Mouse (Mus musculus): ENCODE results near the gene Atp5l.
A peak's percentile ranks its signal among the peaks of the same experiment; 100 is the strongest.

The Atp5l gene

DNA sequence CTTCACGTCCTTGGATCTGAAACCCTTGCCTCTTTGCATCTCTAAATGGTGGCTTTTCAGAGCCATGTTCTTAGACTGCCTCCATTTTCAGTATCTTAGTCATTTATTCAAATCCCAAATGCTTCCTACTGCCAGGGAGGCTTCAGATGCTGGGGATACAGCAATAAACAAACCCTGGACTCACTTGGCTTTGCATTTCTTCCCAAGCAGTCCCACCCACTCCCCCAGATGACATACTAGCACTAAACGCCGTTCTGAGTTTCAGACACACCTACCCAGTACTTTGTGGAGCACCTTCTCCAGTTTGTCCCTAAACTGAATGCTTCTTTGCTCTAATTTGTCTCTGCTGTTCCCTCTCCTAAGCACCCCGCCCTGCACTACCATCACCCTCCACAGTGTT, 23.5 kb downstream of the Atp5l start:
- no peak for DNase-seq (ENCODE audit: low spot score in 2 of 2)

DNA sequence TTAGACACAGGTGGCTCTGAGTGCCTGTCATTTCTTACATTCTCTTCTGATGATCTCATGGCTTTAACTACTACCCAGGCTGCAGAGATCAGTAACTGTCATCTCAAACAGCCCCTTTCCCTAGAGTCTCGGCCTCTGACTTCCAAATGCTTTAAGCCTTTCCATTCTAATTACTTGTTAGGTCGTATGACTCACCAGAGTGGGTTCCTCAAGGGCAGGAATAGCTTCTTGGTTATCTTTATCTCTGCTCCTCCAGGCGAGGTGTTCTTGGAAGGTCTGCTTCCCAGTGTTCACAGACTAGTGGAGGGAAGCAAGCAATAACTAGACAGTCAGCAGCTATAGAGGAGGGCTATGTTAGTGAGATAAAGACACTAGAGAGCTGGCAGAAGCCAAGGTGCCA, 27.9 kb downstream of the Atp5l start:
- DNase-seq (ENCODE audit: low spot score in 2 of 2) = no peak

DNA sequence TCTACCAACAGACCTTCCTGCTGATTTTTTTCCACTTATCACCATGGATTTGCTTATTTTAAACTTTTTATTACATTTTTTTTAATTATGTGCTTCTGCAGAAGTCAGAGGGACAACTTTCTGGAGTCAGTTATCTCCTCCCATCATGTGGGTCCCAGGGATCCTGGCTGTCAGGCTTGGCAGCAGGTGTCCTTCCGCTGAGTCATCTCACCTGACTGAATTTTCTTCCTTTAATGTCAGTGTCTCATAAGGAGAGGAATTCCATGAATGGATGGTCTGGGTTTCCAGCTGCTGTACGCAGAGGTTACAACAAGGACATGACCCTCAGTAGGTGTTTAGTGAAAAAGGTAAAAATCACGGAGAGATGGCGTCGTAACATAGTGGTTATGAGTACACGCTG, 29.3 kb downstream of the Atp5l start:
- DNase-seq (ENCODE audit: low spot score in 2 of 2) = no peak

DNA sequence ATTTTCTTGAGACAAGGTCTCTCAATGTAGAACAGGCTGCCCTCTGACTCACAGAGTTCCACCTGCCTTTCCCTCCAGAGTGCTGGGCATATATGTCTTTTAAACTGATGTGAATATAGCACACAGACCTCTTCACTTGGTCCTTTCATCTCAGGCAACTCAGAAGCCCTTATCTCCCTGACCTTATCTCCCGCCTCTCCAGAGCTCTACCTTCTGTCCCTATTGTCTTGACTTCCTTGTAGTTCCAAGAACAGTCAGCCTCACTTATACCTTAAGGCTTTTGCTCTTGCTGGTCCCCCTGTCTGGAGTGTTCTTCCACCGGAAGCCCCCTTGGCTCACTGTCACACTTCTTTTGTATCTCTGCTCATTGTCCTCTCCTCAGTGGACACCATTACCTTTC, 30.4 kb downstream of the Atp5l start:
- no peak for DNase-seq (ENCODE audit: low spot score in 2 of 2)

DNA sequence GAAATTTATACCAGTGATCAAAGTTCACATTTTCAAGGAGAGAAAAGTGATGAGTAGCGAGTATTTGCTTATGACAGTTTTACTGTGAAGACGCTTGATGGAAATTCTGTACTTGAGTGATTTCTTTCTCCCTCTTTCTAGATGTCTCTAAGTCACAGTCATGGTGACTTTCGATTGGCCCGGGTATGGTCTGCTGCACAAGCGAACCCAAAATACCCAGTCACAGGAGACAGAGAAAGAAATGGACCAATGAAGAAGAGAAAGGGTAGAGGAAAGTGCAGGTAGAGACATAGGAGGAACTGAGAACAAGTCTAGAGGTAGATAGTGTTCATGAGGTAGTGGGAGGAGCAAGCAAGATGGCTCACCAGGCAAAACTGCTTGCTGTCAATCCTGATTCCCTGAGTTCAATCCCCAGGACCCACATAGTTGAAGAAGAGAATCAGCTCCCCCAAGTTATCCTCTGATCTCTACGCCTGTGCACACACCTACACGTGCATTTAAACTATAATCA, 32.4 kb downstream of the Atp5l start:
- no peak for DNase-seq (ENCODE audit: low spot score in 2 of 2)

DNA sequence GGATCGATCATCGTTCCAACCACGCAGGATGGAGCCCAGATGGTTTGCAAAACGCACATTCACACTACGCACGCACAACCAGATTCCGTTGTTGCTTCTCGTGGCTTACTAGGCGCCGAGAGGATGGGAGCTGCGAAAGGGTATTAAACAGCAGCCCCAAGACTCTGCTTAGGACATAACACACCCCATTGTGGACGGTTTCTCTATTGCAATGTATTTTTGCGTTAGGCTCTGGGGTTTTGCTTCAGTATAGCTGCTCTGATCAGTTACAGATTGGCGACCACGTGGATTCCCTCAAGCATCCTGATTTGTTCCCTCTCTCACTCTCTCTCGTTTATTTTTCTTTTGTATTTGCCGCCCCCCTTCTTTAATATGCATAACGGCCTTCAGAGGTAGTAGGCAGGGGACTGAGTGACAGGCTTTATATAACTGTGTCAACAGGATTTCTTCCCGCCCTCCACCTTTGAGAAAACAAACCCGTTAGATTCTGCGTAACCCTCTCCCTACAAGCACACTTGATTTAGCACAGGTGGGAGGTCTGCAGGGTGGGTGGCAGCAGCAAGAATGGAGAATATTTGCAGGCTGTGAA, 37.5 kb downstream of the Atp5l start:
- DNase-seq (ENCODE audit: low spot score in 2 of 2) = no peak

DNA sequence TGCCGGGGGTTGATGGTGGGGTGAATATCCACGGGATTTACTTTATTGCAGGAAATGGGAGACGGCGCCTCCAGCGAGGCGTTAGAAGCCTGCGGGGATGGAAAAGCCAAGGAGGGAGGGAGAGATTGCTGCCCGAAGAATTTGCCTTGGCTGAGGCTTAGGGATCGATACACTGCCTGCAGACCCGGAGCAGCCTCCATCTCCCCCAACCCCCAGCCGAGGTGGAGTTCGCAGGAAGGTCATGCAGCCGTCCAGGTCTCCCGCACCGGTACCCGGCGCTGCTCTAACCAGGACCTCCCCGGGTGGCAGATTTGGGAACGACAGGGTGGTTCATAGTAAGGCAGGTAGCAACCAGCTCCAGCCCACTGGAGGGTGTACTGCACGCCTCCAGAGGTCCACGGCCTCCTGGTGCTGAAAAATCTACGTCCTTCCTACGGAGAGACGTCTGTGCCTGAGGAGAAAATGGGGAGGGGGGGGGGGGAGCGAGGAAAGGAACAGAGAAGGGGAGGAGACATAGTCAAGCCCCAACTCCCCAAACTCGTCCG, 38.0 kb downstream of the Atp5l start:
- peak; percentile 60 to 66 for DNase-seq (ENCODE audit: low spot score in 2 of 2)

DNA sequence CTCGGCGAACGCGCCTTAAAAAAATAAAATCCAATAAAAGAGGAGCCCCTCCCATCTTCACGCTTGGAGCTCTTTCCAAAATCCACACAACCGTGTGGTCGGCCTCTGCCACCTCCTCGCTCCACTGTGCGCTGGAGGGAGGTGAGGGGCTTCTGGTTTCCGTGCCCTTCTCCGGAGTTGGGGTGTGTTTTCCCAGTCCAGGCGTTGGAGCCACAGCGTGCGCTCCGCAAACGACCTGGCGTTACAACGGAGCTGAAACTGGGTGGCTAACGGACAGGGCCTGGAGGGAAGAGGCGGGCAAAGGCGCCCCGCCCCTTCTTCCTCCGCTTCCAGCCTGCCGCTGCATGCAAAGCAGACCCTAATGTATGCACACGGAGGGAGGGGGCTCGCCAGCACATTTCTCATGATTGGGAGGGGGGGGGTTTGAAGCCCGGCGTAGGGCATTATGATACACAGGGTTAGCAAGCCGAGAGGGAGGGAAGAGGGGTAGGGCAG, 38.6 kb downstream of the Atp5l start:
- DNase-seq (ENCODE audit: low spot score in 2 of 2) = peak; percentile 66 to 72

DNA sequence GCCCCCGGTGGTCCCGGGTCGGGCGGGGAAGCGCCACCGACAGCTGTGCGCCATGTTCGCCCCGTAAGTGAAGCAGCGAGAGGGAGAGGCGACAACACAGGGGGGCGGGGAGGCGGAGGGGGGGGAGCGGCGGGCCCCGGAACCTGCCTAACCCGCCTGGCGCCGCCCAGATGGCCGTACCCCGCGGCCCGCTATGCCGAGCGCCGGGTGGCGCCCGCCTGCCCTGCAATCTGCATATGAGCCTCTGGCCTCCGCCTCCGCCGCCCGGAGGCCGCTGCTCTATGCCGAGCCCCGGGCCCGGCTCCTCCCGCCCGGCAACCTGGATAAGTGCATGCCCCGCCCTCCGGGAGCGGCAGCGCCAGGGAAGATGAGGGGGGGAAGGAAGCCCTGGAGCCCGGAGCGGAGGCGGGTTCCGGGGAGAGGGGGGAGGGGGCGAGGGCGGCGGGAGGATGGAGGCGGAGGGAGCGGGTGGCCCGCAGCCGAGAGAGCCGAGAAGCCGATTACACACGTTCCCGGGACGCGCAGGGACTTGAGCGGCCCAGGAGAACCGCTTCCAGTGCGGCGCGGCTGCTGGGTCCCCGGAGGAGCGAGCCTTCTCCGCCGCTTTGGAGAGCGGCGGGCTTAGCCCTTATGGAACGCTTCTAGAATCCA, 39.2 kb downstream of the Atp5l start, which contains the start of gene Kmt2a:
TSS of gene Kmt2a (minus strand) at position 76 of the 651 bp plus-strand sequence.
- peak; percentile 96 to 98 for DNase-seq (ENCODE audit: low spot score in 2 of 2)

DNA sequence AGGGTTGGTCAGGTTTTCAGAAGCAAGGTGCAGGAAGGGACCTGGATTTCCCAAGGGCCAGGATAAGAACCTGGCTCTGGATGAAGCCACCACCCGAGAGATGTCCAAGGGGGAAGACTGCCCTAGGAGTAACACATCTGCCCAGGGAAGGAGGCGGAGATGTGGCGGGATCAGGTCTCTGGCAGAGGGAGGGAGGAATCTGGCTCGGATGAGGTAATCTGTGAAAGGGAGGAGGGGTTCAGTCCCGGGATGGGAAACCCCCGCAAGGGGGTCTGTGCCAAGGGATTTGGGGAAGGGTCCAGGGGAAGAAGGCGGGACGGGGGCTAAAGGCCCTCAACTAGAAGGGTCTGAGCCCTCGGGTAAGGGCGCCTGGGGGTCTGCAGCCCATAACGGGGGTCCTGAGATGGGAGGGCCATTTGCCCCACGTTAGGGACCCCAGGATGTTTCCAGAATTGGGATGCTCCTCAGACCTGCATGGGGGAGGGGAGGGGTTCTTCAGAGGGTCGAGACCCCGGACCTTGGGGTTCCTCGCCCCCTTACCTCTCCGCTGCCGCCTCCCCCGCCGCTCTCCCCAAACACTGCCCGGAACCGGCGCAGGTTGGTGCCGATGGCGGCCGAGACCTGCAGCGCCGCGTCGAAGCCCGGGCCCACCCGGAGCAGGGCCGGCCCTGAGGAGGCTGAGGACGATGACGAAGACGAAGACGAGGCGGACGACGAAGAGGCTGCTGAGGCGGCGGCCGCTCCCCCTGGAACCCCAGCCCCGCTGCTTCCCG, 40.0 kb downstream of the Atp5l start:
- peak; percentile 17 to 37 for DNase-seq (ENCODE audit: low spot score in 2 of 2)

DNA sequence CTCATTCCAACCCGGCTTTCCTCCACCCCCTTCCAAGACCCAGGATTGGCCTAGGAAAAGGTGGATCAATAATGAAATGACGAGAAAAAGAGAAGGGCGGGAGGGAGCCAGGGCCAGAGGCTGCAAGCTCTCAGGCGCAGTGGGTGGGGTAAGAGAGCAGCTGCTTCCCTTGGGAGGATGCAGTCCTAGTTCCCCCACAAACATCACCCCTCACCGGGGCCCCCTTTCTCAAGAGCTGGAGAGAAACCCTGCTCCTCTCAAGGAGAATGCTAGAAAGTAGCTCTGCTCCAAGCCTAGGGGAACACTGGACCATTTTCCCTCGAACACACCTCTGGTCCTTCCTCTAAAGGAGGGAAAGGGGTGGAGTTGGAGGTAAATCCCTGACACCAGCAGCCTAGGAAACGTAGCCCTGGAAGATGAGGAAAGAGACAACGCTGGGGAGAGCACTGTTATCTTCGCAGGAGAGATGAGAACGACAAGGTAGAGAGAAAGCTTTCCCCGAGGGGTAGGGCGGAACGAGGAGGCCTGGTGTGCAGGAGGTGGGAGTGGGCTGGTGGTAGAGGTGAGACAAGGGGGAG, 40.8 kb downstream of the Atp5l start:
- peak; percentile 52 to 65 for DNase-seq (ENCODE audit: low spot score in 2 of 2)

DNA sequence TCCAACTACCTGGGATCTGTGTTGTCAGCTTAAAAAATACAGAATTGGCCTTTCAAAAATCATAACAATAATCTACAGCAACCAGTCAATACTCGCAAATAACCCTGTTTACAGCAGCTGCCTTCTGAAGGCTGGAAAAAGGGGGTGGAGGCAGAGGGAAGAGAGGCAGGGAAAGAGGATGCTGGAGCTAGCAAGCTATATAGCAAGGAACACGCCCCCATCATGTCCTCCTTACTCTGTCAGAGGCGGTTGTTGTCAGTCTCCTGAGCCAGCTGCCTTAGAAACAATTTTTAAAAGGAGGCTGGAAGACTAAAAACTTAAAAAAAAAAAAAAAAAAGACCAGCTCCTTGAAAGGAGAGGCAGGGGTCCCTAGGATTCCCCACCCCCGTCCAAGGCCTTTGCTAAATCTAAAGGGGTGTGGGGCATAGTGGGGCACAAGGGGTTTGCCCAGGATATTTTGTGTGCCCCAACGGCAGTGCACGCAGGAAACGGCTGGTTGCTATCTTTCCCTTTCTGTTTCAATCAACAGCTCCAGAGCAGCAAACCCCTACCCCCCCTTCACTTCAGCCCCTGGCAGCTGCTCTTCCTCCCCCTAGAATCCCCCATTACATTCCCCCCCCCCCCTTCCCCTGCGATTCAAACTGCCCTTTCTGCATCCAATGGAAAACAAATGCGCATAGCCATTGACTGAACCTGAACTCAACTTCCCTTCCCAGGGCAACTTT, 41.6 kb downstream of the Atp5l start:
- peak; percentile 41 to 45 for DNase-seq (ENCODE audit: low spot score in 2 of 2)

DNA sequence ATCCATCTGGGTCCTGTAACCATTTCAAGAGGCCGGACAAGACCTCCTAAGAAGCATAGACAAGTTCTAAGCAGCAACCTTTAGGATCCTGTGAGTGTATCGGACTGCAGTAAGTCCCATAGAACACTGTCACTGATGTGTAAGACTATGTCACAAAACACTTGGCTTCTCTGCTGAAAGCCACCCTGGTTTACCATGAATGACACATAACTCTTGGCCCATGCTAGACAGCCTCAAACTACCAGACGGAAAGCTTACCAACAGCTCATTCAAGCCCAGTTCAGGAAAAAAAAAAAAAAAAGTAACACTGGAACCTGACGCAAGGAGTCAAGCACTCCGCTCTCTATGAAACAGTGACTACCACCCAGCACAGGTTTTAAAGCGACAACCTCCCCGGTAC, 42.9 kb downstream of the Atp5l start:
- DNase-seq (ENCODE audit: low spot score in 2 of 2) = no peak

DNA sequence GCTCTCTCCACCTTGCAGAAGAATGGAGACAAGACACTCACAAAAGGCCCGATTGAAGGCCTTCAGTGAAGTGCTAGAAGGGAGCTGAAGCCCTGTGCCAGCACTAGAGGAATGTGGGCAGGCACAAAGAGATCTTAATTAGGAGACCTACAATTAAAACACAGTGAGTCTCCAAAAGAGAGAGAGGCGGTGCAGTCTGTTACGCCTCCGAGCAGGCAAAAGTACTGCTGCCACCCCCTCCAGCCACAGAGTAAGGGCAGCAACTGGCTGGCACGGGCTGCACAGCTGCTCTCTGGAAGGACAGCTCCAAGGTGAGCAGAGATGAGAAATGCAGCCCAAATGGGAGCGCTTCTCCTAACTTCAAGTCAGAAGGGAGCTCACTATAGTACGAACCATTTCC, 45.1 kb downstream of the Atp5l start:
- DNase-seq (ENCODE audit: low spot score in 2 of 2) = no peak

DNA sequence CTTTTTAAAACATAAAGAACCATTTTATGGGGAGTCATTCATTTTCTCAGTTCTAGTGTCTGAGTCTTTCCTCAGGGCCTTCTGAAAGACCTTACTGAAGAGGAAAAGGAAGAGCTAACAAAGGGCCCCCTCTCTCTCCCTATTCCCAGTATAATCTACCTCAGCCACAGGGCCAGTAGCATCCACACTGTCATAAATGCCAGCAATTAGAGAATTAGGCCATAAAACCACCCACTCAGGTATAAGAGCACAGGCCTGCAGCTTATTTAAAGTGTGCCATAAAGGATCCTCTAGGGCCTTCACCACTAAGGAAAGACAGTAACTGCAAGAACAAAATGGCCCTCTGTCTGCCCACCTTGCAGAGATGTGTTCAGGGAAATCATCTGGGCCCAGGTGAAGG, 46.3 kb downstream of the Atp5l start:
- no peak for DNase-seq (ENCODE audit: low spot score in 2 of 2)

DNA sequence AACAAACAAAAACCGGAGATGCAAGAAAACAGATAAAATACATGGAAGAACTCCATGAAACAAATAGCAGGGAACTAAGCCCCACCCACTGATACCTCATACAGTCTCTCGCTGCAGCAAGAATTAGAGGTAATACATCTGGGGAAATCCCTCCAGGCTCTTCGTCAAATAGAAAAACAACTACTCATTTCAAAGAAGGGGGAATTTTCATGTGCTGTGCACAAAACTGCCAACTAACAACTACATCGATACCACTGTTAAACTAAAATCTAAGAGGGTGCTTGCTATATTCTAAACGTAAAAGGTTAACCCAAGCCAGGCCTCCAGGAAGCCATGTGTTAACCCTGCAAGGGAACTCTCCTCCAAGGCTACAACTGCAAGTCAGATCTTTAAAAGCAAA, 46.9 kb downstream of the Atp5l start:
- no peak for DNase-seq (ENCODE audit: low spot score in 2 of 2)

DNA sequence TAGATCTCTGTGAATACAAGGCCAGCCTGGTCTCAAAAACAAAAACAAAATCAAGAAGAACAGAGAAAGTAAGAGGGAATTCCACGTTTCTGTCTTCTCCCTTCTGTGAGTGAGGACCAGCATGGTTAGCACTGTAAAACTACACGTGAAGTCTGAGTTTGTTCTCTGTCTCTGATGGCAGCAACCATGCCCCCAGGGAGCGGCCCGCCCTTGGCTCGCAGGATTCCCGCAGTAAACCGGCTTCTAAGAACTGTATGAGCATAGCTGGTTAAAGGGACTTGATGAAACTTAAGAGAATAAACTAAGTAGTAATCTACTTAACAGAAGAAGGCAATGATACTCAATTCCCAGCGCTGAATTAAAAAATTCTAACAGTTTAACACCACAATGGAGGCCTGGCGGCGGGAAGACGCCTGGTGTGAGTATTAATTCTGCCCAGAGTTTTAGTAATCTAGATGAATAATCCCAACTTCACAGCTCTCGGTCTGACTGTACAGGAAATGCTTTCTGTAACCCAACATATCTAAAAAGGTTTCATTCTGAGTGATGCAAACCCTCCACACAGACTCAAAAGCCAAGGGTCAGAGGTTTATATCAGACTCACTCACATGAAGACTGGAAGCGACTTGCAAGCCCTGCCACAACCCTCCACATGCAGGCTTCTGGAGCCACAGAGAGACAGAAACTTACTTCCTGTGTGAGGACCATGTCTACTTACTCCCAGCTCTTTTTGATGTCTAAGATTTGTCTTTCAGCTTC, 52.0 kb downstream of the Atp5l start:
- DNase-seq (ENCODE audit: low spot score in 2 of 2) = peak in 1 of 2 experiments; percentile 19

DNA sequence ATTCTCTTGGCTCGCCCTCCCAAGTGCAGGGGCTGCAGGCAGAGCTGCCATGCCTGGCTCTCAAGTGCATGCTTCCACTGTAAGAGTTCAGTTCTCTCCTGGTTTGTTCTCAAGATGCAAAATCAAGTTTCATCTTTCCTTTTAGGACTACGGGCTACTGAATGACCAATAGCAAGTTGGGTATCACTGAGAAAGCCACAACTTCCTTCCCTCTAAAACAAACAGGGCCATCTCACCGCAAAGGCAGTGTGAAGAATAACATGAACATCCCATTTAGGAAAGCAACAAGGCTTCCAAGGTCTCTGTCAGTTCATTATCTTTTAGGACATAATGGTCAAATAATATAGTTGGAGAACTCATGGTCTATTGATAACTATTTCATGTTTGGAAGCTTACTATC, 52.9 kb downstream of the Atp5l start:
- no peak for DNase-seq (ENCODE audit: low spot score in 2 of 2)

DNA sequence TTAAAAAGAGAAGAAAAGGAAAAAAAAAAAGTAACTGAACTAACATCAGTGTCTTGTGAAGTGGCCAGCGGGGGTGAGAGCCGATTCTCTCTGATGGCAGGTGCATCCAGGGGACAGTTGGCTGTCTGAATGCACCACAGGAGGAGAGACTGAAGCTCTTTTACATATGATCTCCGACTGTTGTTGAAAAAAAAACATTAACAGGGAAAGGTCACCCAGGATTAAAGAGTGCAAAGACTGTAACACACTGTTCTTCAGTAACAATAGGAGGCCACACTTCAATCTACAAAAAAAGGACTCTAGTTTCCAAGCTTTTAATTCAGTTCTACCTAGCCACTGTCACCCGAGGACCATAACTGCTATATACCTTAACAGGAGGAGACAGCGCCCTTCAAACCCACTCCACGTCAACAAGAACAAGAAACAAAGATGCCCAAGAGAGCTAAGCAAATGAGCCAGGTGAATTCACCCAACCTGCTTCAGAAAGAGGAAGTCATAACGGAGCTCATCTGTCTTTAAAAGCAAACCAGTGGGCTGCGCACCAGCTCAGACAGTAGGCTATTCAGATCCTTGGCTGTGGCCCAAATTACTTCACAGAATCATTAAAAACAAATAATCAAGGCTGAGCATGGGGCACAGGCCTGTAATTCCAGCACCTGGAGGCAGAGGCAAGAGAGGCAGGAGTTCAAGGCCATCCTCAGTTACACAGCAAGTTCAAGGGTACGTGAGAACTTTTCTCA, 53.9 kb downstream of the Atp5l start:
- DNase-seq (ENCODE audit: low spot score in 2 of 2) = no peak

Measured in thymus, postnatal 10 days (tissue).